Mouse (Mus musculus) intestine, postnatal 0 days (tissue): ENCODE results near the gene Cep170b. TPM values are rescaled to one million over a fixed set of nuclear protein-coding genes. Genes with fewer than 3 reads are reported as not detected.

ENCODE experiments used
- ATAC-seq: fragments of 200-750 bp; cut with Nextera tagmentation; 2 replicates; pipeline ENCODE4 v1.8.0; 2017; ENCODE audit warnings: mild to moderate bottlenecking, moderate TSS enrichment, moderate library complexity
- H3K27ac ChIP-seq: fragments of 300-500 bp; sonication (generic); 2 replicates; pipeline ENCODE4 v1.5.1; 2014; ENCODE audit warnings: mild to moderate bottlenecking, low read depth, low read length, moderate library complexity
- H3K27me3 ChIP-seq: fragments of 300-500 bp; sonication (generic); replicated peaks from 2 replicates; pipeline ENCODE4 v1.6.1; 2014; ENCODE audit warnings: low read length, mixed read lengths; ENCODE audit not compliant: control insufficient read depth, insufficient read depth
- H3K36me3 ChIP-seq: fragments of 300-500 bp; sonication (generic); 2 replicates; pipeline ENCODE4 v1.6.1; 2014; ENCODE audit warnings: mild to moderate bottlenecking, moderate library complexity; ENCODE audit not compliant: control insufficient read depth, insufficient read depth
- H3K4me1 ChIP-seq: fragments of 300-500 bp; sonication (generic); replicated peaks from 2 replicates; pipeline ENCODE4 v1.6.1; 2014; ENCODE audit warnings: antibody characterized with exemption, low read length, mixed read lengths; ENCODE audit not compliant: control insufficient read depth, insufficient read depth
- H3K4me2 ChIP-seq: fragments of 300-500 bp; sonication (generic); replicated peaks from 2 replicates; pipeline ENCODE4 v1.6.1; 2014; ENCODE audit warnings: low read depth, mild to moderate bottlenecking, moderate library complexity
- H3K4me3 ChIP-seq: fragments of 300-500 bp; sonication (generic); 2 replicates; pipeline ENCODE4 v1.5.1; 2014; ENCODE audit warnings: low read depth, low read length
- H3K9ac ChIP-seq: fragments of 300-500 bp; sonication (generic); 2 replicates; pipeline ENCODE4 v1.6.1; 2014; ENCODE audit warnings: mild to moderate bottlenecking, low read depth, low read length
- H3K9me3 ChIP-seq: fragments of 300-500 bp; sonication (generic); 2 replicates; pipeline ENCODE4 v1.6.1; 2016; ENCODE audit warnings: mixed run types; ENCODE audit not compliant: control insufficient read depth
- CTCF ChIP-seq: sonication (generic); IDR thresholded peaks from 2 replicates; pipeline ENCODE4 v1.5.1; 2016; ENCODE audit warnings: low read depth, mild to moderate bottlenecking, control low read depth, antibody characterized with exemption, moderate library complexity
- WGBS: fragments of 180-500 bp; shearing (Covaris S2); extraction: QIAGEN DNeasy Blood & Tissue Kit; methylation state at CpG from one replicate; pipeline ENCODE4 v1.1.7; 2014; 5-methylcytosine and 5-hydroxymethylcytosine counted together
- polyA plus RNA-seq: library from polyadenylated mRNA; unstranded; fragments of >200 nt; fragmentation: Nextera tagmentation; extraction: Ambion mirVana; gene quantifications from 2 replicates; pipeline ENCODE4 v1.2.1, GENCODE M21; 2015

Cep170b gene
- polyA plus RNA-seq, 1 experiment from 2014 or later: 12.7 TPM

DNA sequence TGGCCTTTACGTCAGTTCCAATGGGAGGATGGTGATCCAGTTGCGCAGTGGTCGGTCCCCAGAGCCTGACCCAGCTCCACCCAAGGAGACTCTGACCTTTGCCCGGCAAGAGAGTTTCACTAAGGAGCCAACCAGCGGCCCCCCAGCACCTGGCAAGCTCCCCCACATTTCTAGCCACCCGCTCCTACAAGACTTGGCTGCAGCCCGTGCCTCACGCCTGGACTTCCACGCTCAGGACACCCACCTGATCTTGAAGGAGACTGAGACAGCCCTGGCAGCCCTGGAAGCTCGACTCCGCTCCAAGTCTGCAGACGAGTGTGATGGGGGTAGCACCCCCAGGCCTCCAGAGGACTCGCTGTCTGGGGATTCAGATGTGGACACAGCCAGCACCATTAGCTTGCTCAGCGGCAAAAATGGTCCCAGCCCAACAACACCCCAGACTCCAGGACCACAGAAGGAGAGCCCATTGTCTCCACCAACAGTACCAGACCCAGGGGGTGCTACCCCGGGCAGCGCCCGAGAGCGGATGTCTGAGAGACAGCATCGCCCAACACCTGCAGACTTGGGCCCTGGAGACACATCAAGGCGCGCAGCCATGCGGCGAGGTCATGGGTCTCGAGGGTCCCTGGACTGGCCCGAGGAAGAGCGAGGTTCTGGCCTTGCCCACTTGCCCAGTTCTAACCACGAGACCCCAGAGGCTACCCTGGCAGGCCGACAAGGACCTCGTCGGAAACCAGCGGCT, 18.2 kb downstream of the Cep170b start:
- WGBS: 90% methylated on average over 31 of the region's 31 CpGs
- no peak for TF ChIP-seq CTCF
- H3K4me1 ChIP-seq: no peaks in the 10 kb centered on the region
- no peak overlapping the region for H3K4me2 ChIP-seq
- H3K4me3 ChIP-seq: no peak overlapping the region
- ATAC-seq: no peak
- no peaks in the 10 kb centered on the region for H3K27me3 ChIP-seq
- H3K9ac ChIP-seq: no peak overlapping the region
- no peak overlapping the region for H3K27ac ChIP-seq
- H3K9me3 ChIP-seq: no peaks in the 10 kb centered on the region
- H3K36me3 ChIP-seq: peaks cover 68% of the 10 kb centered on the region

DNA sequence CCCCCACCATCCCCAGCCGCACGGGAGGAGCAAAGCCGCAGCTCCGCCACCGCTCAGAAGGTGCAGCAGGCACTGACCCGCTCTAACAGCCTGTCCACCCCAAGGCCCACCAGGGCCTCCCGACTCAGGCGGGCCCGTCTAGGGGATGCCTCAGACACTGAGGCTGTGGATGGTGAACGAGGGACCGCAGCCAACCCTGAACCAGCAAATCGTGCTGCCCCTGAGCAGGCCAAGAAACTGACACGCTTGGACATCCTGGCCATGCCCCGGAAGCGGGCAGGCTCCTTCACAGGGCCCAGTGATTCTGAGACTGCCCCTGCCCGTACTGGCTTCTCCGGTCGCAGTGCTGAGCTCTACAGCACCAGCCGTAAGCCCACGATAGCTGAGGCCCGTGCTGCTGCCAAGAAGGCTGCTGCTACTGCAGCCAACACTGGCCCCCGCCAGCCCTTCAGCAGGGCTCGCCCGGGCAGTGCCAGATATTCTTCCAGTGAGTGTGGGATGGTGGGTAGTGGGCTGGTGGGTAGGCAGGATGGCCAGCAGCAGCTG, 18.8 kb downstream of the Cep170b start:
- Histone ChIP-seq H3K4me1 (no peaks in the 10 kb centered on the region), H3K9me3 (no peaks in the 10 kb centered on the region), H3K4me3 (no peak overlapping the region), H3K27me3 (no peaks in the 10 kb centered on the region), H3K27ac (no peak overlapping the region), H3K9ac (no peak overlapping the region), H3K4me2 (no peak overlapping the region), H3K36me3 (peaks cover 66% of the 10 kb centered on the region)
- no peak for ATAC-seq
- no peak for TF ChIP-seq CTCF
- 92% methylated on average over 24 of the region's 24 CpGs for WGBS

DNA sequence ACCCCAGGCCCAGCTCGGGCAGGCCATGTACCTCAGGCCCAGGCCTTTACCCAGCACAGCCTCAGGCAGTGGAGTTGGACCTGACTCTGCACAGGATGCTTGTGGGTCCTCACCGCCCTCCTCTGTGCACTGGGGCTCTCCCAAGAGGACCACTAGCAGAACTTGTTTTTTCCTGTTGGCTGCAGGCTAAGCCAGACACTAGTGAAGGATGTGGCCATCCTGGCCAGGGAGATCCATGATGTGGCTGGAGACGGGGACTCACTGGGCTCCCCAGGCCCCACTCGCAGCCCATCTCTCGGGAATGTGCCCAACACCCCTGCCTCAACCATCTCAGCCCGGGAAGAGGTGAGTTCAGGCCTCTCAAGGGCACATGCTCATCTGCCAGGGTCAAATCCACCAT, 22.5 kb downstream of the Cep170b start:
- WGBS: 64% methylated on average over 6 of the region's 6 CpGs
- no peak overlapping the region for H3K27ac ChIP-seq
- no peak for TF ChIP-seq CTCF
- H3K4me2 ChIP-seq: no peak overlapping the region
- no peak overlapping the region for H3K4me3 ChIP-seq
- ATAC-seq: 0 out of 2 replicates have a peak, but pooled peaks have one; percentile 2
- H3K9me3 ChIP-seq: no peaks in the 10 kb centered on the region
- no peaks in the 10 kb centered on the region for H3K4me1 ChIP-seq
- H3K27me3 ChIP-seq: no peaks in the 10 kb centered on the region
- peaks cover 48% of the 10 kb centered on the region for H3K36me3 ChIP-seq
- peak overlapping the region; percentile 34 for H3K9ac ChIP-seq

DNA sequence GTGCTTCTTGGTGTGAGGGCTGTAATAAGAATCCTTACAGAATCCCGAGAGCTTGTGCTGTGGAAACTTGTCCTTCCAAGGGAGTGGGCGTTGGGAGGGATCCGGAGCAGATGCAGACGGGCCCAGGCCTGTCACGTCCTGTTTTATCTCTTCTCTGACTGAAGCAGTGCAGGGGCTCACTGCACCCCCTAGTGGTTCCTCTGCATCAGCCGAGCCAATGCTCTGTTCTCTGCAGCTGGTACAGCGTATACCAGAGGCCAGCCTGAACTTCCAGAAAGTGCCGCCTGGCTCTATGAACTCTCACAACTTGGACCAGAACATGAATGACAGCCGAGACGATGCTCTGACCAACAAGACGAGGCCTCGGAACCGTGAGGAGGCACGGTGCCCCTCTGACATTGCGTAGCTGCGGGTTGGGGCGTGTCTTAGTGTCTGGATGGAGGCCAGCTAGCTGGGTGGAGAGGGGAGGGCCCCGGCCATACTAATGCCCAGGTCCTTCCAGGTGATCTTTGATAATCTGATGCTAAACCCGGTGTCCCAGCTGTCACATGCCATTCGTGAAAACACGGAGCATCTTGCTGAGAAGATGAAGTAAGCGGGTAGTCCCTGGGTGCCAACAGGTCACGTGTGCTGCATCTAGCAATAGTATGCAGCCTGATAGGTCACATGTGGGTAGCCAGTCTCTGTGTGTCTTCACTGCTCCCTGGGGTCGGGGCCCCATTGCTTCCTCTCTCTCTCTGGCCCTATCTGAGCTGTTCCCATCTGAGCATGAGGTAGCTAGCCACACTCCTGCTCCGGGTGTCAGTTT, 23.1 kb downstream of the Cep170b start:
- TF ChIP-seq CTCF: peak; percentile 94
- H3K4me2 ChIP-seq: peak overlapping the region; percentile 44
- H3K36me3 ChIP-seq: peaks cover 42% of the 10 kb centered on the region
- peak overlapping the region; percentile 34 for H3K9ac ChIP-seq
- peak; percentile 70 for ATAC-seq
- 35% methylated on average over 25 of the region's 25 CpGs for WGBS
- no peak overlapping the region for H3K27ac ChIP-seq
- no peaks in the 10 kb centered on the region for H3K9me3 ChIP-seq
- H3K4me3 ChIP-seq: no peak overlapping the region
- no peaks in the 10 kb centered on the region for H3K4me1 ChIP-seq
- H3K27me3 ChIP-seq: no peaks in the 10 kb centered on the region

DNA sequence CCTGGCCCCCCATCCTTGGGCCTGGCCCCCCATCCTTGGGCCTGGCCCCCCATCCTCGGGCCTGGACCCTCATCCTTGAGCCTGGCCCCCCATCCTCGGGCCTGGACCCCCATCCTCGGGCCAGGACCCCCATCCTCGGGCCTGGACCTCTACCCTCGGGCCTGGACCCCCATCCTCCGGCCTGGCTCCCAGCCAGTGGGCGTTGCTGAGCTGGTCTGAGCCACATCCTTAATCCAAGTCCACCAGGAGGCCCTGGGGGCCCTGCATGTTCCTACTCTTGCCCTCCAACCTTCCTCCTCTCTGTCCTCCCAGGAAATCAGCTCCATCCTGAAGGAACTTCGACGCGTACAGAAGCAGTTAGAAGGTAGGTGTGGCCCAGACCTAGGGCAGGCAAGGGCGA, 24.0 kb downstream of the Cep170b start:
- TF ChIP-seq CTCF: no peak
- Histone ChIP-seq H3K27ac (no peak overlapping the region), H3K27me3 (no peaks in the 10 kb centered on the region), H3K9me3 (no peaks in the 10 kb centered on the region), H3K4me1 (no peaks in the 10 kb centered on the region), H3K36me3 (peaks cover 33% of the 10 kb centered on the region; the same call in 1 of the 2 replicates), H3K4me2 (no peak overlapping the region), H3K9ac (peak overlapping the region; percentile 7; the same call in 1 of the 2 replicates), H3K4me3 (no peak overlapping the region)
- ATAC-seq: no peak
- WGBS: 87% methylated on average over 11 of the region's 11 CpGs

DNA sequence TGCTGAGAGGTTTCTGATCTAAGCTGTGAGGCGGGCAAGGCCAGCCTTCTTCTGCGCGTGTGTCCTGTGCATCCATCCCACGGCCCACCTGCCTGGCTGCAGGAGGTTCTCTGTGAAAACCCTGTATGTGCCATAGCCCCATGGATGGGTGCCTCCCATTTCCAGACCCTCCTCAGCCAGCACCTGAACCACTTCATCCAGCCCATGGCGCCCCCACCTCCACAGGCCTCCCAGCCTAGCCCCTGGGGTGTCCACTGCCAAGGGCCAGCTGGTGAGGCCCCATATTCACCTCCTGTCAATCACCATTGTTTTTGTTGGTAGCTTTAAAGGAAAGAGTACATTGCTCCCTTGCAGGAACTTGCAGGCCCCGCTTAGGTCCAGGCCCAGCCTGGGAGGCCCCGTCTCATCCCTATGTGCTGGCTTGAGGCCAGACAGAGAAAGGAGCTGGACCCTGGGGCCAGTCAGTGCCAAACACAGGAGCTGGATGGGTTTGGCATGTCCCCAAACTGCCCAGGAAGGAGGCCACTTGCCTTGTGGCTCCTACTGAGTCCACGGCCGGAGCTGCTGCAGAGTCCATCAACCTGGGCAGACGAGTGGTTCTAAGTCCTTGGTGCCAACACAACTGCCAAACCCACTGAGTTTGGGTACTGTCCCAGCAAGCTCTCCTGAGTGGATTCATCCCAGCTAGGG, 24.8 kb downstream of the Cep170b start:
- no peaks in the 10 kb centered on the region for H3K27me3 ChIP-seq
- no peak overlapping the region for H3K27ac ChIP-seq
- no peaks in the 10 kb centered on the region for H3K9me3 ChIP-seq
- H3K4me2 ChIP-seq: no peak overlapping the region
- peaks cover 30% of the 10 kb centered on the region; the same call in 1 of the 2 replicates for H3K36me3 ChIP-seq
- no peak overlapping the region for H3K4me3 ChIP-seq
- no peaks in the 10 kb centered on the region for H3K4me1 ChIP-seq
- H3K9ac ChIP-seq: no peak overlapping the region
- no peak for TF ChIP-seq CTCF
- WGBS: 89% methylated on average over 10 of the region's 10 CpGs
- ATAC-seq: no peak
